Mouse (Mus musculus) activated CD4-positive, CD25-positive, alpha-beta regulatory T cell, adult 4 months (primary cell): ENCODE results near the gene Tmem50a. TPM values are rescaled to one million over a fixed set of nuclear protein-coding genes. Genes with fewer than 3 reads are reported as not detected.
"Not testable (repeated sequence)": the region's sequence is repeated elsewhere in the genome, so short reads cannot be mapped to it uniquely, and the experiment has no call there.

ENCODE experiments used
- ATAC-seq: one replicate; pipeline ENCODE4 v1.8.0; 2017
- polyA plus RNA-seq, 2 experiments: library from polyadenylated mRNA; unstranded; fragments of 100-300 nt; shearing (Covaris generic); gene quantifications; one replicate each; pipeline ENCODE4 v1.2.1; 2017

Gene Tmem50a
- polyA plus RNA-seq, 2 experiments from 2014 or later, result 555 to 571 TPM

DNA sequence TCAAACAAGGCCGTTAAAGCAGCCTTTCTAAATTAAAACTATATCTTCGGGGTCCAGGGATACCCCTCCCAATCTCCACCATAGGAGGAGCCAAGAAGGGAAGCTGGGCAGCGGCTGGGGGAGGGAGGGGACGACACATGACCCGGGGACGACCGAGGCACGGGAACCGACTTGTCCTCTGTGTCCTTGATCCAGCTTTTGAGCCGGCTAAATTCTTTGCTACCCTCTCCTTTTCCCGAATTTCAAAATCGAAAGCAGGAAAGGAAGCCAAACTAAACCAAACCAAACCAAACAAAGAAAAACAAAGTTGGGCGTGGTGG lies 8.1 kb upstream of the Tmem50a start:
- ATAC-seq, result no peak

- no peak for ATAC-seq
These were observed 7.5 kb upstream of the Tmem50a start for GRCm38 (mm10) chr4:134922111-134922924.

- ATAC-seq, result no peak
These were observed 6.9 kb upstream of the Tmem50a start for GRCm38 (mm10) chr4:134921703-134922102.

DNA sequence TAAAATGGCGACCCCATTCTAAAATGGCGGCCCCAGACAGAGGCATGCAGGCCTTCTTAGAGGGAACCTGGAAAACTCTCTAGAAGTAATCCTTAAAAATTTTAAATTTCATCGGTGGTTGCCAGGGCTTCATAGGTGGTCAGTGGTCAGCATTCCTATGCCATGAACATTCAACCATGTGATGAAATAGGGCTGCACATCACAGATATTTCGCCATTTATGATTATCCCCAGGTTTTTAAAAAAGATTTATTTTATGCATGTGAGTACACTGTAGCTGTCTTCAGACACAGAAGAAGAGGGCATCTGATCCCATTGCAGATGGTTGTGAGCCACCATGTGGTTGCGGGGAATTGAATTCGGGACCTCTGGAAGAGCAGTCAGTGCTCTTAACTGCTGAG lies 5.8 kb upstream of the Tmem50a start:
- no peak for ATAC-seq

- ATAC-seq, result peak; percentile 6
These were observed 5.1 kb upstream of the Tmem50a start for GRCm38 (mm10) chr4:134919733-134920540.

GRCm38 (mm10) chr4:134918381-134918780 lies 3.6 kb upstream of the Tmem50a start:
- ATAC-seq, result peak; percentile 69

DNA sequence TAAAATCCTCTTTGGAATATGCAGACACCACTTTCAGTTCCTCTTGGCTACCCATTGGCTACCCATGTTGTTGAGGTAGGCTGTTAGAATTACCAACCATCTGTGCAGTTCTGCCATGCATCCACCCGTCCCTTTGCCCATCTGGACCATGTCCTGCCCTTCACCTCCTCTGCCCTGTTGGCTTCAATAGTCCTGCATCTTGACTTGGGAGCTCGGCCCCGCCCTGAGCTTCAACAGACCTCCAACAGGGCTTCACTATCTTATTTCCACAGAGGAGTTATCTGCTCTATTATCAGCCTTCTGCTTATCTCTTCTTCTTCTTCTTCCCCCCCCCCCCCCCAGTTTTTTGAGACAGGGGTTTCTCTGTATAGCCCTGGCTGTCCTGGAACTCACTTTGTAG lies 2.4 kb upstream of the Tmem50a start:
- no peak for ATAC-seq

DNA sequence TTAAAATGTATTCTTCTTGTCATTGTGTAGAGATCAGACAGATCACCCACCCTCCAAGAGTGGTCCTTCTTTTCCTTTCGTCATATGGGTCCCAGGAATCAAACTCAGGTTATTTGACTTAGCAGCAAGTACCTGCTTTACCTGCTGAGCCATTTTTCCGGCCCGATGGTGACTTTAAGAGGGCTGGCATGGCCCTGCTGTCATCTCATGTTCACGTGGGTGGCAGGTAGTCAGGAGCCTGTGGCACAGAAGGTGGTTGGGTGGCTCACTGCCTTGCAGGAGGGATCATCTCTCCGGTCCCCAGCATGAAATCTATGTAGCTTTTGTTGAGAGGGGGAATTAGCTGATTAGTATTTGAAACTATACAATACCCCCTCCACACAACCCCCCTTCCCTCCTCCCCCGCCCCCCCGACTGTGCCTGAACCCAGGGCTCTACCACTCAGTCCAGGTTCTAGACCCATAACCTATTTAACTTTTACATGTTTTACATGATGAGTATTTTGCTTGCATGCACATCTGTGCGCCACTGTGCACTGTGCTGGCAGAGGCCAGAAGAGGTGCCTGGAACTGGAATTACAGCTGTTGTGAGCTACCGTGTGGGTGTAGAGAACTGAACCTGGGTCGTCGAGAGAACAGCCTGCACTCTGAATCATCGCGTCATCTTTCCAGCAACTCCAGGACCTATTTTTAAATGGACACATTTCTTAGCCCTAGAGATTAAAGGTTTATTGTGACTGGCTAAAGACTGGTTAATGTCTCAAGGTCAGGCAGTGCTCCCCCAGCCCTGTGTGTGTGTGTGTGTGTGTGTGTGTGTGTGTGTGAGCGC lies 613 bp upstream of the Tmem50a start:
- no peak for ATAC-seq

GRCm38 (mm10) chr4:134914122-134914863 lies 531 bp downstream of the Tmem50a start:
- ATAC-seq, result peak; percentile 48

- no peak for ATAC-seq
These were observed 1.4 kb downstream of the Tmem50a start for GRCm38 (mm10) chr4:134913413-134913812.

DNA sequence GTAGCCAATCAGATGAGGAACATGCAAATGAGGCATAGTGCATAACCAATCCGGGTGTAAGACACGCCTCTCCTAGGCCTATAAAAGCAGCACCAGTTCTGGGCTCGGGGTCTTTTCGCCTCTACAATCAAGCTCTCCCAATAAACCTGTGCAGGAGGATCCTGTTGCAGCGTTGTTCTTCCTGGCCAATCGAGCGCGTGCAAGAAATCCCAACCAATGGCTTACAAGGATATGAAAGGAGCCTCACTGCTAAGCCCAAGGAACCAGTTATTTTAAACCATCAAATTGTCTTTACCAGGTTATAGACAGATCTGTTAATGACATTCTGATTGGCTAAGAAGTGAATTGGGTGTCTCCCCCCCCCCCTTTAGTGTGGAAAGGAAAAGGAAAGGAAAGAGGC lies 3.4 kb downstream of the Tmem50a start:
- ATAC-seq, result not testable (repeated sequence)

DNA sequence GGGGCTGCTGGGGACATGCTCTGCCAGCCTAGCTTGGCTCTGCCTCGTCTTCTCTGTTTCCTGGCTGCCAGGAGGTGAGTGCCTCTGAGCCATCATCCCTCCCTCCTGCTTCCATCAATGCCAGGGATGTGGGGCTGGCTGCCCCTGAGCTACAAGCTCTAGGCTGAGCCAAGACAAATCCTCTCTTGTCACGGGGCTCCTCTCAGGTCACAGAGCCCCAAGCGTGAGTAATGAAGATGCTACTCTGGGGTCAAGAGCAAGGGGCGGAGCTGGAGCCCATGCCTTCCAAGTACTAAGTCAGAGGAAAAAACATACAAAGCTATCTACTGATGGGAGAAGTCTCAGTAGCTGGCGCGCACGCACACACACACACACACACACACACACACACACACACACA lies 11.8 kb downstream of the Tmem50a start:
- no peak for ATAC-seq

DNA sequence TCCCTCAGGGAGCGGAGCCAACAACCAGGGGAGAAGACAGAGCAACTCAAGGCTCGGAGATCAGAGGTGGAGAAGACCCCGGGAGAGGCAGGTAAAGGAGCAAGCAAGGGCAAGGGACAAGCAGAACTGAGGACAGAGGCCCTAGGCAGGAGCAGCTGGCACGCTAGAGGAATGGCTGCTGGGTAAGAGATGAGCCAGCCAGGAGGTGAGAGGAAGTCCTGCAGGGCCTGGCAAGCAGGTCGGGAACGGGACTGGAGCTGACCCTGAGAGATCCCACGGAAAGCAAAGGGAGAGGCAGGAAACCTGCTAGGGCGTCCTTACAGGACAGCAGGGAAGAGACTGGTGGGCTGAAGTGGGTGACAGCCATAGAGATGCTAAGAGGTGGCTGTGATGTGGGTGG lies 13.7 kb downstream of the Tmem50a start:
- ATAC-seq, result no peak

GRCm38 (mm10) chr4:134897256-134897655 lies 17.6 kb downstream of the Tmem50a start:
- ATAC-seq, result no peak

- ATAC-seq, result no peak
These were observed 22.7 kb downstream of the Tmem50a start for GRCm38 (mm10) chr4:134892096-134892495.

GRCm38 (mm10) chr4:134884364-134884763 lies 30.5 kb downstream of the Tmem50a start:
- ATAC-seq, result no peak

- no peak for ATAC-seq
These were observed 31.0 kb downstream of the Tmem50a start for GRCm38 (mm10) chr4:134883808-134884207.

DNA sequence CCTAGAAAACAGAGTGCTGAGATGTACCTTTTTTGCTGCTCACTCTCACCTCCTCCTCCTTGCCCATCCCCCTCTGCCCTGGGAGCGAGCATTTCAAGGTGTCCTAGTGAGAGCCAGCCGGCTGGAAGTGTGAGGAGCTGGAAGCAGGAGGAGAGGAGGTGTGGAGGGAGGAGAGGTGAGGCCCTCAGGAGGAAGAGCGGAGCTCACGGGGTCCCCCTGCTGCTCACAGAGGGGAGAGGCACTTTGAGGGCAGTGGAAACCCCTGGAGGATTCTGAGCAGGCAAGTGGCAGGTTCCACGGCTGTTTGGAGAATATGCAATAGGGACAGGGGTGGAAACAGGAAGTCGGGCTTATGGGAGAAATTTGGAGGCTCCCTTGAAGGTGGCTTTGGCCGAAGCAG lies 31.6 kb downstream of the Tmem50a start:
- ATAC-seq, result no peak

GRCm38 (mm10) chr4:134880041-134880440 lies 34.8 kb downstream of the Tmem50a start:
- no peak for ATAC-seq

DNA sequence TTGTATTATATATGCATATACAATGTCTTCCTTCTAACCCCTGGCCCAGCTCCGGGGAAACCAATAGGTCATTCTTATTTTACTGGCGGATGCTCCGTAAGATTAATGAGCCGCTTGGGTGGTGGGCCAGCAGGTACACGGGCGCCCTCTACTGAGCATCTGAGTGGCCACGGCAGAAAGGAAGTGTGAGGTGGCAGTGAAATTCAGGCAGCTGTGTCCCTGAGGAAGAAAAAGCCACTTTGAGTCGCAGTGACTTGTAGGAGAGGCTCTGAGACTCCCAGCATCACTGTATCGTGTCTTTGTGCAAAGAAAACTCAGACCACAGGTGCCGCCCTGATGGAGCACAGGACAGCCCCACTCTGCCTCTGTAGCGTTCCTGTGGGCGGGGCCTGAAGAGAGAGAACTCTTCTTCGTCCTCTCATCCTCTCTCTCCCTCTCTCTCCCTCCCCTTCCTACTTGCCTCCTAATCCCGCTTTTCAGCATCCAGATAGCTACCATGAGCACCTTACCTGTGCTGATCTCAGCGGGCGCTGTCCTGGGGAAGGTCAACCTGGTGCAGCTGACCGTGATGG lies 35.3 kb downstream of the Tmem50a start:
- peak; percentile 32 for ATAC-seq

DNA sequence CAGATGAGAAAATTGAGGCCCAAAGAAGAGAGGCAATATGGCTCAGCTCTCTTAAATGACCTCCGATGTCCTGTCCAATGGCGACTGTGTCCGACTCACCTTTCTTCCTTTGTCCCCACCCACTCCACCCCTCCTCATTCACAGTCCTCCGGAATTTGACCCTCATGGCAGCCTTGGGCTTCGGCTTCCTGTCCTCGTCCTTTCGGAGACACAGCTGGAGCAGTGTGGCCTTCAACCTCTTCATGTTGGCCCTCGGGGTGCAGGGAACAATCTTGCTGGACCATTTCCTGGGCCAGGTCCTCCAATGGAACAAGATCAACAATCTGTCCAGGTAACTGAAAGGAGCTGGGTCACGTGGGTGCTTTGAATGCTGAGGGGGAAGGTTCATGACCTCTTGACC lies 38.7 kb downstream of the Tmem50a start:
- no peak for ATAC-seq

DNA sequence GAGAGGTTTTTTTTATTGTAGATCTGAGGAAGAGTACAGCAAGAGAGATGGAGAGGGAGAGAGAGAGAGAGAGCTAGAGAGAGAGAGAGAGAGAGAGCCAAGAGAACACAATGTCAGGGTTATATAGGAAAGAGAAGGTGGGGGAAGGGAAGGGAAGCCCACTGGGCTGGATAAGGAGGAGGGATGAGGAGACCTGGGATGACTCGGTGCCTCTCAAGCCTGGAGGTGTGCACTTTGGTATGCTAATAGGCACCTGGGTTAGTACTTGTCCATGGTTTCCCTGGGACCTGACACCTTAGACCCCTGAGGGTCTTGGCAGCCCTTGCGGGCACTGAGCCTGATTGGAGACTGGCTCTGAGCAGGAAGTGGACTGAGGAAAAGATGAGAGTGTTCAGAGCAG lies 42.9 kb downstream of the Tmem50a start:
- ATAC-seq, result no peak
